Mouse (Mus musculus): ENCODE data around the gene Gm28374. TPM values are rescaled to one million over a fixed set of nuclear protein-coding genes. Genes with fewer than 3 reads are reported as not detected.

Gm28374 gene
- polyA plus RNA-seq, 1 experiment from 2014 or later: 0.83 TPM

DNA sequence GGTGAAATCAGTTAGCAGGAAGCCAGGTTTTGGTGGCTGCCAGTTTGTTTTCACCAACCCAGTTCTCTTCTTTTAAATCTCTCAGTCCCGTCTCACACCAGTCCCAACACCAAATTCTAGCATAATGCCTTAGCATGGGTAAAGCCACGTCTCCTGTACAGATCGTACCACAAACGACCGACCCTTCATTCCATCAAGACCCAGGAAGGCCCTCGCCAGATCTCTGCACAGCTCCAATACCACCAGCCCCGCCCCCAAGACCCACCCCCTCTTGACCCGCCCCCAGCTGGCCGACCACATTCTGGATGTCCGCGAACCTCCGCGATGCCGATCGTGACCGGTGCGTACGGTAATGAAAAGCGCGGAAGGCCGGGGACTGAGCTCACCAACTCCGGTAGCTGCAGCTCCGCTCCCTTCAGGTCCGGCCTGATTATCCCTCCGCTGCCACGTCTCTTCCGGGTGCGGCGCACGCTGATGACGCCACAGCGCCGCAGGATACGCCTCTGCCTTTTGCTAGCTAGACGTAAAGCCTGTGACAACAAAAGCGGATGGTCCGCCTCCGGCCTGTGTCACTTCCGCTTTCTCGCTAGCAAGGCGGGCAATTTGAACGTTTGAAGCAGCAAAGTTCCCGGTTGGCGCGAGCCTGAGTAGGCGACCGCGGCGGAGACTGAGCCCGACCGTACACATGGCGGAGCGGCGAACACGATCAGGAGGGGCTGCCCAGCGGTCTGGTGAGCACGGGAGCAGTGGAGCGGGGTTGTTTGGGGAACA is 2.6 kb upstream of the Gm28374 start, which contains the start of the genes Zfpl1 and Cdca5:
Zfpl1 (minus strand) TSS at position 479 of the 771 bp plus-strand sequence.
Cdca5 (plus strand) TSS at position 506 of the 771 bp plus-strand sequence.
- peaks cover 22% of the 10 kb centered on the region for H3K4me1 ChIP-seq
- peak within 1 kb of the TSS; percentile 94 for H3K4me2 ChIP-seq
- under 1% methylated on average over 58 of the region's 58 CpGs for WGBS
- peak within 1 kb of the TSS; percentile 59 for H3K27ac ChIP-seq (replicated peaks)
- no peaks in the 10 kb centered on the region for H3K9me3 ChIP-seq
- H3K27me3 ChIP-seq (replicated peaks): no peaks in the 10 kb centered on the region
- peak; percentile 79 for ATAC-seq (ENCODE audit: extremely low read depth, insufficient number of reproducible peaks, low FRiP score, low TSS enrichment)
- H3K4me3 ChIP-seq: peak within 1 kb of the TSS; percentile 84
- peak within 1 kb of the TSS; percentile 89 for H3K9ac ChIP-seq
- peaks cover 68% of the 10 kb centered on the region for H3K36me3 ChIP-seq

DNA sequence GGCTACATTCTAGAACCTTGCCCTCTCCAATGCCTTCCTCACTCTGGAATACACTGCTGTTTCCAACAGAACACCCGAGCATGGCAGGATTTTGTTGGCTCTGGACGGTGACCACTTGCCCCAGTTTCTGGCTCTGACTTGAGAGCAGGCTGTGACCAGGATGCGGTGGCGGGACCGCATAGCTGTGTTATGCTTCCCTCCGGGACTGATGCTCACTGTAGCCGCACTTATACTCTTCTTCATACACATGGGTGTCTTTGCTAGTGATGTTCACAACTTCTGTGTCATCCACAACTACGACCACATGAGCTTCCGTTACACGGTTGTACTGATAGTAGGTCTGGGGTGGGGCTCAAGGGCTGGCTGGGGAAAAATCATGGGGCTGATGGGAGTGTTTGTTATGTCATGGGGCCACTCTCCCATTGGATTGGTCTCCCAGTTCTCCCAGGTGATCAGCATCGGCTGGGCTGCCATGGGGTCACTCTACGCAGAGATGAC is 2.0 kb downstream of the Gm28374 start, which contains the start of gene Tmem262:
Tmem262 (plus strand) TSS at position 51 of the 498 bp plus-strand sequence.
- 89% methylated on average over 12 of the region's 12 CpGs for WGBS

DNA sequence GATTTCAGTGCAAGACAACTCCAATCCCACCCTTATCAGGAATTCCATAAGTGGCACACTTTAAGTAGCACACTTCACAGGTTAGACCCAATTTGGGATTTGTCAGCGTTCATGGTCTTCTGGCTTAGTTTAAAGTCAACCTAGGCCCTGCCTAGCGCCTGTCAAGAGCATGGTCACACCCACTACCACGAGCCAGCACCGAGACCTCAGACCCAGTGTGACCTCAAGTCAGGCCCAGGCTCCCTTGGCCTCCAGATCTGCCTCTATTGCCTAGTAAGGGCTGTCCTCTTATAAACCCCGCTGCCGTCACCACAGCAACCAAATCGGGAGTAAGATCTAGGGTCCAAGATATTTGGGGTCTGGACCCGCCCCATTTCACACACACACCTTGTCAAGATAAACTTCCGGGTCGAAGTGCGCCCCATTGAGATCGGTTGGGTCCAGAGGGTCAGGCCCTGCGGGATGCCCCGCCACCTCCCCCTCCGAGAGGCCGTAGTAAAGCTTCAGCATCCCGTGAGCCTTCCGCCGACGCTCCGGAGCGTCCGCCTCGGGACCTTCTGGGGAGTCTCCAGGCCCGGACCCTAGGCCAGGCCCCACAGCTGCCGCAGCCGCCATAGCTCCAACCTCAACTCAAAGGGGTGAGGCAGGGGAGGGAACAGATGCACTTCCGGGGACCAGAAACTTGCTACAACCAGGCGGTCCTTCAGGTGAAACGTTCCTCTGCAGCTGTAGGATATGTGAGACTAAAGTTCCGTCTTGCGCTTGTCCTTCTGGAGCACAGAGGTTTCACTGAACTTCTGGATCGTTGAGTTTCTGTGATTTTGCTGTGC is 5.3 kb downstream of the Gm28374 start, which contains the start of gene Vps51:
Vps51 (minus strand) TSS at position 668 of the 830 bp plus-strand sequence.
- H3K9me3 ChIP-seq: no peaks in the 10 kb centered on the region
- H3K27me3 ChIP-seq (replicated peaks): no peaks in the 10 kb centered on the region
- peak within 1 kb of the TSS; percentile 72 for H3K4me3 ChIP-seq
- H3K27ac ChIP-seq (replicated peaks): peak within 1 kb of the TSS; percentile 69
- ATAC-seq (ENCODE audit: extremely low read depth, insufficient number of reproducible peaks, low FRiP score, low TSS enrichment): peak; percentile 45
- H3K4me1 ChIP-seq: peaks cover 13% of the 10 kb centered on the region
- peak within 1 kb of the TSS; percentile 79 for H3K4me2 ChIP-seq
- H3K36me3 ChIP-seq: peaks cover 53% of the 10 kb centered on the region
- peak within 1 kb of the TSS; percentile 82 for H3K9ac ChIP-seq
- WGBS: 1% methylated on average over 33 of the region's 33 CpGs

More for the DNA sequence above, 2.0 kb downstream of the Gm28374 start, which contains the start of gene Tmem262:
- H3K4me2 ChIP-seq: no peak within 1 kb of the TSS
- peaks cover 40% of the 10 kb centered on the region for H3K36me3 ChIP-seq
- H3K27me3 ChIP-seq (replicated peaks): no peaks in the 10 kb centered on the region
- no peak within 1 kb of the TSS for H3K4me3 ChIP-seq
- ATAC-seq (ENCODE audit: extremely low read depth, insufficient number of reproducible peaks, low FRiP score, low TSS enrichment): no peak
- H3K9me3 ChIP-seq: no peaks in the 10 kb centered on the region
- H3K27ac ChIP-seq (replicated peaks): no peak within 1 kb of the TSS
- no peak within 1 kb of the TSS for H3K9ac ChIP-seq
- peaks cover 25% of the 10 kb centered on the region for H3K4me1 ChIP-seq

DNA sequence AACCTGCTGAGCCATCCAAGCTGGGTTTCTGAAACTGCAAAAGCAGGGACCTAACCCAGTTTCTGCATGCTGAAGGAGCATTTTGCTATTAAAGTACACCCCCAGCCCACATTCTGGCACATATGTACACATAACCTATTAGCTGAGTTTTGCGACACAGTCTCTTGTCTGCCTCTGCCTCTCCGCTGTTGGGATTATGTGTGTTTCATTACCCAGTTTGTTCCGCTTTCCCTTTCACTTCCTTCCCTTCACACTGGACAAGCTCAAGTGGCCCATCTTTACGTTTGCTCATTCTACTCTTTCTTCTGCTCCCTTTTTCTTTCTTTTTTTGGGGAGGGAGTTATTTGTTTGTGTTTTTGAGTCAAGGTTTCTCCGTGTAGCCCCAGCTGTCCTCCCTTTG is 8.2 kb downstream of the Gm28374 start:
- peaks cover 13% of the 10 kb centered on the region for H3K4me1 ChIP-seq
- 92% methylated on average over 5 of the region's 5 CpGs for WGBS
- H3K27ac ChIP-seq (replicated peaks): no peak overlapping the region
- H3K36me3 ChIP-seq: peaks cover 57% of the 10 kb centered on the region
- H3K4me2 ChIP-seq: no peak overlapping the region
- H3K4me3 ChIP-seq: no peak overlapping the region
- no peaks in the 10 kb centered on the region for H3K27me3 ChIP-seq (replicated peaks)
- H3K9ac ChIP-seq: no peak overlapping the region
- no peaks in the 10 kb centered on the region for H3K9me3 ChIP-seq
- no peak for ATAC-seq (ENCODE audit: extremely low read depth, insufficient number of reproducible peaks, low FRiP score, low TSS enrichment)

DNA sequence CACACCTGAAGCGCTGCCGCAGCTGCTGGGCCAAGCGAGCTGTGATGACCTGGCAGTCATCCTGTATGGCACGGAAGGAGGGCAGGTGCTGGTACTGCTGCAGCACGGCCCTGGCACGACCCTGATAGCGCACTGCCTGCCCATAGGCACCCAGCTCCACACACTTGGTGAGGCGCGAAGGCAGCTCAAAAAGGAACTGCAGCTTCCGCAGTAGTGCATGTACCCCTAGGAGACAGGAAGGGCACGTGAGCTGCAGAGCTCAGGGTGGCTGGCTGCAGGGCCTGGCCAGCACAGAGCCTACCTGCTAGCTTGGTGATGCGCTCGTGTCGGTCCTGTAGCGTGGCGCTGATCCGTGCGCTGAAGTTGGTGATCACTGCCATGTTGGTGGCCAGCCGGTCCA is 10.8 kb downstream of the Gm28374 start:
- WGBS: 89% methylated on average over 19 of the region's 19 CpGs
- H3K9ac ChIP-seq: no peak overlapping the region

DNA sequence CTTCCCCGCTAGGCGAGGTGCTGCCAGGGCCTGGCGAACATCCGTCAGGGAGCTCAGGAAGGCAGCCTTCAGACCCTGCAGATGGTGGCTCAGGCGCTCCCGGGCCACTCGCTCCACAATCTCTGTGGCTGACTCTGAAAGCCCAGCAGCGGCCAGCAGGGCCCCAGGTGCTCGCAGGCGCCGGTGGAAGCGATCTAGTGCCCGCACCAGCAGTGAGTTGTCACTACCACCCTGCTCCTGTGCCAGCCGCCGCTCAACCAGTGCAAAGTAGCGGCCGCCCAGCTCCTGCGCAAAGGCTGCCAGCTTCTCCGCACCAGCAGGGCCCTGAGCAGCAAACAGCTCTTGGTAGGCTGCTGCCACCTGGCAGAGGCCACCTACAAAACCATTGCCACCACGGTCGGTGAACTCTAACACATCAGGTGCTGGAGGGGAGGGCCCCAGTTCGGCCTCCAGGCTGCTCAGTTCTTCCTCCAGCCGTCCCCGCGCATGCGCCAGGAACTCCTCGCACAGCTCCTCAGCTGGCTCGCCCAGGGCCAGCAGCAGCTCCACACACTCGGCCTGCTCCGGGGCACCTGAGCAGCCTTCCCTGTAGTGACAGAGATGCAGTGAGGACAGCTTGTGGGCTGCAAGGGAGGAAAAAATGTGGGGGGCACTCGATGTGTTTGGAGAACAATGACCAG is 11.3 kb downstream of the Gm28374 start:
- no peak for ATAC-seq (ENCODE audit: extremely low read depth, insufficient number of reproducible peaks, low FRiP score, low TSS enrichment)
- Histone ChIP-seq H3K27ac (replicated peaks) (no peak overlapping the region), H3K4me1 (peaks cover 23% of the 10 kb centered on the region), H3K4me3 (no peak overlapping the region), H3K9ac (no peak overlapping the region), H3K9me3 (no peaks in the 10 kb centered on the region), H3K4me2 (no peak overlapping the region), H3K36me3 (peaks cover 63% of the 10 kb centered on the region), H3K27me3 (replicated peaks) (no peaks in the 10 kb centered on the region)
- WGBS: 91% methylated on average over 31 of the region's 31 CpGs

More for the DNA sequence above, 10.8 kb downstream of the Gm28374 start:
- ATAC-seq (ENCODE audit: extremely low read depth, insufficient number of reproducible peaks, low FRiP score, low TSS enrichment): no peak
- Histone ChIP-seq H3K4me1 (peaks cover 26% of the 10 kb centered on the region), H3K27me3 (replicated peaks) (no peaks in the 10 kb centered on the region), H3K36me3 (peaks cover 63% of the 10 kb centered on the region), H3K27ac (replicated peaks) (no peak overlapping the region), H3K9me3 (no peaks in the 10 kb centered on the region), H3K4me2 (no peak overlapping the region), H3K4me3 (no peak overlapping the region)

DNA sequence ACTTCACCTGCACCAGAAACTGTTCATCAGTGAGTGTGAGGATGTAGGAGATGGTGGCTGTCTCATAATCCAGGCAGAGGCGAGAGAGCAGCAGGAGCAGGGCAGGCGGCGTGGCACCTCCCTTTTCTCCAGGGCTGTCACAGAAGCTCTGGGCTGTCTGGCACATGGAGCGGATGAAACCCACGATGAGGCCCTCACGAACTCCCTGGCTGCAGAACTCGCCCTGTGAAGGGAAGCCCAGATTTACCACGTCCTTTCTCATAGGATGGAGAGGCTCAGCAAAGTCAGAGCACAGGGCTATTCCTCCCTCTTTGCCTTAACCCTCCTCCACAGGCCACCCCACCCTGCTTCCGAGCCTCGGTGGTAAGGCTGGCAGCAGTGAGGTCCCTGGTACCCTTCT is 12.2 kb downstream of the Gm28374 start:
- H3K9me3 ChIP-seq: no peaks in the 10 kb centered on the region
- H3K27ac ChIP-seq (replicated peaks): no peak overlapping the region
- 88% methylated on average over 10 of the region's 10 CpGs for WGBS
- no peaks in the 10 kb centered on the region for H3K27me3 ChIP-seq (replicated peaks)
- H3K4me1 ChIP-seq: peaks cover 23% of the 10 kb centered on the region
- no peak overlapping the region for H3K4me2 ChIP-seq
- peaks cover 58% of the 10 kb centered on the region for H3K36me3 ChIP-seq
- H3K4me3 ChIP-seq: no peak overlapping the region
- no peak overlapping the region for H3K9ac ChIP-seq
- ATAC-seq (ENCODE audit: extremely low read depth, insufficient number of reproducible peaks, low FRiP score, low TSS enrichment): no peak

DNA sequence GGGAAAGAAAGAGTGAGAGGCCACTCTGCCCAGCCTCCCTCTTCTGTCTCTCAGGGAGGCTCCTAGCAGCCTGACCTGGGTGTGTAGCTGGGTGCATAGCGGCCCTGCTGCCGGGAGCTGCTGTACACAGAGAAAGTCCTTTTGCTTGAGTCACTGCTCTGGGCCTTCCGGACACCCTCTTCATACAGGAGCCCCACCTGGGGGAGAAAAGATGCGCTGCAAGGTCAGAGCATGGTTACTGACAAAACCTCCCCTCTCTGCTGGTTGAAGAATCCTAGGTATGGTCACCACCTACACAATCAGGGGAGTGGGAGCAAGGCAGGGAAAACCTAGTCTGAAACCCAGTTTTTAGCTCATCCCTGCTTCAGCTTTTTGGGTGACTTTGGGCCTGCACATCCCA is 13.1 kb downstream of the Gm28374 start:
- 73% methylated on average over 4 of the region's 4 CpGs for WGBS
- no peaks in the 10 kb centered on the region for H3K27me3 ChIP-seq (replicated peaks)
- no peak overlapping the region for H3K27ac ChIP-seq (replicated peaks)
- peaks cover 23% of the 10 kb centered on the region for H3K4me1 ChIP-seq
- H3K4me3 ChIP-seq: no peak overlapping the region
- peaks cover 50% of the 10 kb centered on the region for H3K36me3 ChIP-seq
- no peak for ATAC-seq (ENCODE audit: extremely low read depth, insufficient number of reproducible peaks, low FRiP score, low TSS enrichment)
- H3K9me3 ChIP-seq: no peaks in the 10 kb centered on the region
- no peak overlapping the region for H3K4me2 ChIP-seq
- no peak overlapping the region for H3K9ac ChIP-seq

DNA sequence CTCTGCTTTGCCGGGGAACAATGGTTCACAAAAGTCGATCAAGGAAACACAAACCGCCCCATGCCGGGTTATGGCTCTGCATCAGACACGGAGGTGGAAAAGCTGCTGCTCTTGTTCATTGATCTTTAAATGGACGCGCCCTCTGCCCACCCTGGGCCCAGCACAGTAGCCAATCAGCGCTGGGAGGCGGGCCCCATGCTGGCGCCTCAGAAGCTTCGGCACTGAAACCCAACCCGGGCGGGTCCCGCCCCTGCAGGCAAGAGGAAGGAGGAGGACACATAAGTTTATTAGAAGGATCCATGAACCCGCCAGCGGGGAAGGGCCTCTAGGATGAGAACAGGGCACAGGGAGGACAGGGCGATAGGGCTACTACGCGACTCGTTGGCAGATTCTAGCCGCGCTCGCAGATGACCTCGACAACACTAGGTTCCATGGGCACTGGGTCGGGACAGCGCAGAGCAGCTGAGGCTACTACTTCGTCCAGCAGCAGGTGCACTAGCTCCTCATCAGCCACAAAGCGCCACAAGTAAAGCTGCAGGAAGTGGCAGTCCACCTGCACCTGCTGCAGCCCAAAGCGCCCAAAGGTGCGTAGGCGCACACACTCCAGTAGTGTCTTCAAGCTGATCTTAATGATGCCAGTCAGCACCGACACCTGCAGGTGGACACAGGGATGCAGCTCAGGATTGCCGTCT is 14.2 kb downstream of the Gm28374 start, which contains the start of gene Tm7sf2:
Tm7sf2 (minus strand) TSS at position 650 of the 692 bp plus-strand sequence.
- peak within 1 kb of the TSS; percentile 74 for H3K27ac ChIP-seq (replicated peaks)
- peak within 1 kb of the TSS; percentile 79 for H3K9ac ChIP-seq
- 11% methylated on average over 33 of the region's 33 CpGs for WGBS
- peaks cover 25% of the 10 kb centered on the region for H3K4me1 ChIP-seq
- peak within 1 kb of the TSS; percentile 58 for H3K4me3 ChIP-seq
- no peaks in the 10 kb centered on the region for H3K27me3 ChIP-seq (replicated peaks)
- H3K9me3 ChIP-seq: no peaks in the 10 kb centered on the region
- ATAC-seq (ENCODE audit: extremely low read depth, insufficient number of reproducible peaks, low FRiP score, low TSS enrichment): peak; percentile 78
- H3K4me2 ChIP-seq: peak within 1 kb of the TSS; percentile 99
- H3K36me3 ChIP-seq: peaks cover 39% of the 10 kb centered on the region

DNA sequence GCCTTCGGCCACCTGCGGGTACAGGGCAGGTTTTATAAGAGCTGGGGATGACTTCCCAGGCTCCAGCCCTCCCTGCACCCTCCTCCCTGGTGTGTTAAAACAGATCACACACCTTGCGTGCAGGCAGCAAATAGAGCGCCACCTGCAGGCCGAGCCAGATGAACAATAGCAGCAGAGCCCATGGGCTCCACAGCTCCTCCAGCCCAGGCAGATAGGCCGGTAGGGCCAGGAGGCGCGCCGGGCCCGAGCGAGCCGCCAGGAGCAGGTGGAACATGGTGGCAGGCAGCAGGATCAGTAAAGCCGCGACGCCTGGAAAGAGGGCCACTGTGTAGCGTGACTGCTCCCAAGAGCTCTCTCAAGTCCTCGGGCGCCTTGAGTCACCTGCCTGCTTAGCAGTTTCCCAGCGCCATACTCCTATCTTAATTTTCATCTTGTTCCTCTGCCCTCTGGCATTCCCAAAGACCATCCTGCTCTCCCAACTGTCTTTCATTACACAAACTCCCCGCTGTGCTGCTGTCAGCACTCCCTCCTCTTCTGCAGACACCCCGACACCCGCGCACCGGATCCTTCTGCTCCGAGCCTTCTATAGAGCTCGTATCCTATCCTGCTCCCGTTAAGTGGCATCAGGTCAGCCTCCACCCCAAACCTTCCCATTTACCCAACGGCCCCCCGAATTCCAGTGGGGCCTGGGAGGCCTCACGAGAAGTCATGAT is 14.9 kb downstream of the Gm28374 start:
- Histone ChIP-seq H3K9ac (peak overlapping the region; percentile 79), H3K4me2 (peak overlapping the region; percentile 99), H3K27ac (replicated peaks) (peak overlapping the region; percentile 74), H3K27me3 (replicated peaks) (no peaks in the 10 kb centered on the region), H3K4me3 (peak overlapping the region; percentile 58), H3K4me1 (peaks cover 32% of the 10 kb centered on the region), H3K9me3 (no peaks in the 10 kb centered on the region), H3K36me3 (peaks cover 35% of the 10 kb centered on the region)
- 1% methylated on average over 30 of the region's 30 CpGs for WGBS
- ATAC-seq (ENCODE audit: extremely low read depth, insufficient number of reproducible peaks, low FRiP score, low TSS enrichment): 0 out of 2 replicates have a peak, but pooled peaks have one; percentile 10

Data from heart, embryonic 13.5 days (tissue).